Mouse (Mus musculus): Measurements from ENCODE around the gene Hmgb2.

DNA sequence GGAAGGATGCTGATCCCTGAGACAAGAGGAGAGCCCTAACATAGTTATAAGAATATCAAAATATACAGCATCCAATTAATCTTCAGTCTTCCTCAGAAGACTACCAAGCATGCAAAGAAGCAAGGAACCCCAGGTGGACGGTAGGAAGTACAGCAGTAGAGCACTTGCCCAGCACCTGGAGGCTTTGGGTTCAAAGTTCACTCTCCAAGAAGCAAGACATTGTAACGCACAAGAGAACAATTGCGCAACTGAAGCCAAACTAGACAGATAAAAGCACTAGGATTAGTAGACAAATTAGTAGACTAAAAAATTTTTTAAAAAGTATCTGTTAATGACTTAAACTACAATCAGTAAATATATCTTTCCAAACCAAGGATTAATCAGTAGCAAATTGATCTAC is 48.0 kb upstream of the Hmgb2 start:
- no peak for TF ChIP-seq CTCF (IDR thresholded peaks at IDR 0.05; ENCODE audit: control insufficient read depth, insufficient read depth, low read length)
- no peak for TF ChIP-seq POLR2A (IDR thresholded peaks at IDR 0.05; ENCODE audit: borderline replicate concordance, control insufficient read depth, low read depth, low read length)
